Mouse (Mus musculus): Measurements from ENCODE around the gene Macrod2.

- TF ChIP-seq CTCF (IDR thresholded peaks at IDR 0.05; ENCODE audit: insufficient read depth, low read depth, low read length) (no peak), POLR2A (IDR thresholded peaks at IDR 0.05; ENCODE audit: insufficient read depth, low read depth, low read length) (no peak)
Observed at GRCm38 (mm10) chr2:141388632-141389031, 993.5 kb downstream of the Macrod2 start.
